Mouse (Mus musculus): ENCODE data around the gene Ywhae. TPM values are rescaled to one million over a fixed set of nuclear protein-coding genes. Genes with fewer than 3 reads are reported as not detected.

Gene Ywhae
- total RNA-seq, 2 experiments from 2014 or later, result 1,159 to 1,269 TPM

DNA sequence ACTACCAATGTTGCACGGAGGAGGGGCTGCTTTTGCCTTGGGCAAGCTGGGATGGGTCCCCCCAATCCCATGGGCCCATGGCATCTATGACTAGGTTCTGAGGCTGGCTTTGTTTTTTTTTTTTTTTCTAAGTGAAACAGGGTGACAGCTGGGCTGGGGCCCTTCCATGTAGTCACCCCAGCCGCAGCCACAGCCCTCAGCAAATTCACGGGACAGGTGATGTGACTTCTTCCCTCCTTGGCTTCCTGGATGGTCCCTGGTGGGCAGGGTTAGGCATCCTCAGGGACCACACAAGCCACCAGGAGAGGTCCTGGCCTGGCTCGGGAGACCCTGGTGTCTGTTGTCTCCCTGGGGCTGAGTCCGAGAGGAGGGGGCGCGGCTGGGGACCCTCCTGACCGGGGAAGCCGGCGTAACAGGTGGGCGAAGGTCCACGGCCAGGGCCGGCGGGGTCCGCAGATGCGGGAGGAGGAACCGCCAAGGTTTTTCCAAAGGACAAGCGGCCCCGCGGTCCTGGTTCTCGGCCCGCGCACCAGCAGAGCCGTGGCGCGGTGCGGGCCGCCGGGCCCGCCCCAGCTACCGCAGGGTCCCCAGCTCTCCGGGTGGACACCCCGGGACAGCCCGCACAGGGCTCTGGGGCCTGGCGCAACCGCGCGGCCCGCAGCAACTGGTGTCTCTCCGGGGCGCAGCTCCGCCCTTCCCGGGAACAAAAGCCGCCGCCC is 62.1 kb downstream of the Ywhae start:
- no peak for DNase-seq

DNA sequence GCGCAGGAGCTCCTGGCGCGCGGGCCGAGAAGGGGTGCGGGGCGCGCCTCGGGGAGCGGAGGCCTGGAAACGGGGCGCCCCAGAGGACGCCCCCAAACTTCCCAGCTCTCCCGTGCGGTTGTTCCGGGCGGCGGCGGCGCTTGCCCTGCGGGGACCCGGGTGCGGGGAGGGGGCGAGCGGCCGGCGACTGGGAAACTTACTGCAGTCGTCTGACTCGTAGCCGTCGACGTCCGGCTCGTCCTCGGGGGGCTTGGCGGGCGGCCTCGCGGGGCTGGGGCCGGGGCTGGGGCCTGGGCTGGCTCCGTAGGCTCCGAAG is 62.6 kb downstream of the Ywhae start:
- DNase-seq, result peak in 1 of 2 experiments; percentile 42

DNA sequence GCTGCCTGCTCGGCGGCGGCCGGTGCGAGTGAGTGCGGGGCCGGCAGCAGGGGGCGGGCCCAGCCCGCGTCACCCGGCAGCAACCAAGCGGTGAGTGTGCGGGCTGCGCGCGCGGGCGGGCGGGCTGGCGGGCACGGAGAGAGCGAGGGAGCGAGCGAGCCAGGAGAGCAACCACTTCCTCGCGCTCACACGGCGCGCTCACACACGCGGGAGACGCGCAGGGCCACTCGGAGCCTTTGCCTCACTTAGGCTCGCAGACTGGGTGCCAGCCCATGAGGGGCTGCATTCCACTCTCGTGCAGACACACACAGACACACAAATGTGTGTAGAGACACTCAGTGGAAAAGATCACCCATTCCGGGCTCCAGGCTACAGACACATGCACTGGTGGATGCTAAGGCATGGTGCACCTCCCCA is 63.4 kb downstream of the Ywhae start, which contains the start of gene Doc2b:
Gene Doc2b (minus strand): TSS at position 21 of the 417 bp plus-strand sequence.
- DNase-seq, result peak; percentile 73 to 75

DNA sequence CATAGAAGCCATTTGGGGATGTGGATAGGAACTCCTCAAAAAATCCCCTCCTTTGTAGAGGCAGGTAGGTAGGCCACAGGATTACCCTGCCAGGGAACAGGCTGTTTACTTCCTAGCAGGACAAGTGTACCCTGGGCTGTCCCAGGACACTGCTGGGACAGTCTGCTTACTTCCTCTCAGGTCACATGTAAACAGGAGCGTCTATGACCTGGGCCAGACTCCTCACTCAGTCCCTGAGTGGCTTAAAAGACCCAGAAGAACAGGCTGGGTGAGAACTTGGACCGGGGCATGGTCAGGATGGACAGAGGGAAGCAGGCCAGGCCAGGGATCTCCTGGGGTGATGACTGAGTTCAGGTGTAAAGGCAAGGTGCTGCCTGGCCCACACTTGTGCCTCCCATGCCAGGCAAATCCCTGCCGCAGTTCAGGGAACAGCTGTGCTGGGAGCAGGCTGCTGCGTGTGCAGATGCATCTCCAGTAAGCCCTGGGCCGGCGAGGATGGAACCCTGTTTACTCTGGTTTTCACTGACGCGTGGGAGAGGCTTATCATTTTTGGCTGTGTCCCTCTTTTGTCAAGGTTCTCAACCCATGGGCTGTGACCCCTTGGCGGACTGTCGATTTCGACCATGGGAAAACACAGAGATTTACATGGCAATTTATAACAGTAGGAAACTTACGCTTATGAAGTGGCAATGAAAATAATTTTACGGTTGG is 64.0 kb downstream of the Ywhae start:
- no peak for DNase-seq

DNA sequence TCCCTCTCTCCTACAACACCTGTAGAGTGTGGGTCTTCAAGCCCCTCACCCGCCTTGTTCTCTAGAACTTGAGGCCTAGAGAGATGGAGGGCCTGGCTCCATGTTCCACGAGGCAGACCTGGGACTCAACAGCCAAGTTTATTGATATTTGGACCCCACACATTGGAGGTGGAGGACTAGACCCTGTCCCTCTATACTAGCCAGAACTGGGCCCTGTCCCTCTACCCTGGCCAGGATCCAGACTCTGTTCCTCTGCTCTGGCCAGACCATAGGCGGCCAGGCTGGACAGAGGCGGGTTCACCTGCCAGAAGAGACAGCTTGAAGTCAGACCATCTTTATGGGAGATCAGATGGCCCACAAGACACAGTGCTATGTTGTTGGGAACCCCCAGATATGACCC is 68.7 kb downstream of the Ywhae start:
- no peak for DNase-seq

DNA sequence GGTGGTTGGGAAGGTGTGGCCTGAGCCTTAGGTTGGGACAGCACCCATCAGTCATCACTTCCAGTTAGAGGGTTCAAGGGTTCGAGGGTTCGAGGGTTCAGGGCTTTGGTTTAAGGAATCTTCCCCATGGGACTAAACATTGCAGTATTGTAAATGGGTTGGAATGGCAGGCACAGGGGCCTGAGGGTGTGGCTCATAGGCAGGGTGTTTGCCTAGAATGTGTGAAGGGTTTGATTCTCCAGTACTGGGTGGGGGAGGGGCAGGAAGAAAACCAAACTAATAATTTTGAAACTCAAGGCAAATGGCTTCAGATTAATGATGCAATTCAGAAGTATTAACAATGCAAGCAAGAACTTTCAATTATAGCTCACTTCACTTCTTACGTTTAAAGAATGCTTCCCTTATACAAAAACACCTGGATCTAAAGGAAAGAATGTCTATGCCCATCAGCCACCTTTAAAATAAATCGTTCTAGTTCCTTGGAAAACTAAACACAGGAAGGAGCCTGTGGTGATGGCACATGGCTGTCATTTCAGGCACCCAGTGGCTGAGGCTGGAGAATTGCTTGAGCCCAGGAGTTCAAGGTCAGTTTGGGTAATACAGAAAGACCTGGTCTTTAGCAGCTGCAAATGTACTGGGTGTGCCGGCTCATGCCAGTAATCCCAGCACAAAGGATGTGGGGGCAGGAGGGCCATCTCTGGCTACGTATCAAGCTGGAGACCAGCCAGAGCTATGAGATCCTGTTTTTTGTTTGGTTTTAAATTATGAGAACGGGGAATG is 69.3 kb downstream of the Ywhae start:
- DNase-seq, result no peak

DNA sequence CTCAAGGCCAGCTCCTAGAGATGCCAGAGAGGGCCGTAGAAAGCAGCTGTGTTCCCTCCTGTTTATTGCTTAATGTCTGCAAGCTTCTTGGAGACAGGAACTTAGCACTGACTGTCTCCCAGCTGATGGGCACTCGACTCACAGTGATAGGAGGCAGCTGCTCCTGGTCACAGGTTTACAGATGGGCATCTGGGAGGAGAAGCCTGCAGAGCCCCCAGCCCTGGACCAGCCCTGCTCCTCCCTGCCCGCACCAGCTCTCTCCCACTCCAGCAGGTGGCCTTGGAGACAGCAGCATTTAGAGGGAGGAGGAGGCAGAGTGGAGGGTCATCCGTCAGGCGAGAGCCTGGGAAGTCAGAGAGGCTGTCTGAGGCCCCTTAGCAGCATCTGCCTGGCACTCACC is 74.8 kb downstream of the Ywhae start:
- DNase-seq, result no peak

DNA sequence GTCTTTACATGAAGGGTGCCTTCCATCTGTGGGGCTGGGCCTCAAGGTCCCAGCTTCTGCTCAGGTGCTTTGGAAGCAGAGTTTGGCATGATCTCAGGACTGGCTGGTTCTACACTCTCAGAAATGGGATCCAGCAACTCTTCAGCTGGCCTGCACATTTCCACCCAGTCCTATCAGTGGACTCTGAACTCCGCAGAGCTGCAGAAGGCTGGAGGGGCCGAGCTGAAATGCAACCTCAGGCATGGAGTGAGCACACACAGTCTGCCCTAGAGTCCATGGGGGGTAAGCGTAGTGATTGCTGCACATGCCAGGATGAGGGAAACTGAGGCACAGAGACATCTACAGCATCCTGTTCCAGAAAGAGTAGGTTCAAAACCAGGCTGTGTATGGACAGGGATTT is 77.9 kb downstream of the Ywhae start:
- DNase-seq, result no peak

DNA sequence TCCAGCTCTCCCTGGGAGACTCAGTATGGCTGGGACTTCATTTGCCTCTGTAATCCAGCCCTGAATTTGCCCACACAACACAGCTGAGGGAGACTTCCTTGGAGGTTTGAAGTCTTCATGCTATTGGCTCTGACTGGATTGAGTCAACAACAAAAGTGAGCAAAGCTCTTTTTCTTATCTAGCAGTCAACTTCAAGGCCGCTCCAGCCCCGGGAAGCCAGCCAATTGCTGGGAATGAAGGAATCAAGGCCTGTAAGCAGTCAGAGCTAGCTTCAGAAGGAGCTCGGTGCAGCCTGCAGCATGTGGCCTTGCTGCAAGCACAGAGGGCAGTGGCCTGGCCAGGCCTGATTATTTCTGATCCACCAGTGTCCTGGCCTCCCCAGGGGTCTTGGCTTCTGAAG is 79.2 kb downstream of the Ywhae start:
- DNase-seq, result peak in 1 of 2 experiments; percentile 20

DNA sequence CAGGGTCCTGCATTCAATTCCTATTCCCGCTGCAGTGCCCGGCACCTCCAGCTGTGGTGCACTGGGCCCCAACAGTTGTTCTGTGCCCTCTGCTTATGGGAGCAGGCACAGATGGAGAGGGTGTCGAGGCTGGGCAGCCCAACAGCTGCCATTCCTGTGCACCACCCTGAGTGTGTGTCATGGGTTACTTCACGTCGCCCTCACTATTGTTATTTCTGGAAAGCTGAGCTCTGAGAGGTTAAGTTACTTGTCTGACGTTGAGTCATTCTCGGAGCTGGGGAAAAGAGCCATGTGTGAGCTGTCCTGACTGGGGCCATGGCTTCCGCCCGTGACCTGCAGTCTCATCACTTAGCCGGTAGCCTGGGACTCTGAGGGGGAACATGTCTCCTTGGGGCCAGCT is 80.4 kb downstream of the Ywhae start:
- no peak for DNase-seq

Other genes starting within 250 kb of the Ywhae start
- gene Prpf8, start 246.1 kb upstream of the Ywhae start, total RNA-seq (2021), result 100 to 1,000 TPM; 126 to 130 TPM
- 1 to 10 TPM in 1 of 2 experiments, under 1 TPM in 1; 0.90 to 1.3 TPM for gene Rilp, start 222.8 kb upstream of the Ywhae start, total RNA-seq (2021)
- 1 to 10 TPM; 1.1 TPM for gene Scarf1, start 219.3 kb upstream of the Ywhae start, total RNA-seq (2021)
- gene Slc43a2, start 201.2 kb upstream of the Ywhae start, total RNA-seq (2021), result 10 to 100 TPM; 50.7 to 51.3 TPM
- gene Pitpna, start 144.8 kb upstream of the Ywhae start, total RNA-seq (2021), result 100 to 1,000 TPM; 283 to 291 TPM
- 10 to 100 TPM; 46.3 to 47.0 TPM for gene Inpp5k, start 101.9 kb upstream of the Ywhae start, total RNA-seq (2021)
- gene Myo1c, start 82.4 kb upstream of the Ywhae start, total RNA-seq (2021), result 10 to 100 TPM; 13.4 to 17.1 TPM
- gene Crk, start 53.6 kb upstream of the Ywhae start, total RNA-seq (2021), result 100 to 1,000 TPM; 129 to 137 TPM
- gene Doc2b, start 63.2 kb downstream of the Ywhae start, total RNA-seq (2021), result 100 to 1,000 TPM; 100 to 102 TPM
- gene Rph3al, start 205.6 kb downstream of the Ywhae start, total RNA-seq (2021), result 1 to 10 TPM; 6.6 to 8.6 TPM